Mouse (Mus musculus) midbrain, postnatal 0 days (tissue): ENCODE measurements at regions not wholly inside any gene's neighbourhood (a gene's known extent, or its start where the extent isn't known, plus 50 kb on each side); places are given as distances from the start of the nearest gene placed in this dataset.

ENCODE experiments used
- ATAC-seq: fragments of 200-750 bp; cut with Nextera tagmentation; 2 replicates; pipeline ENCODE4 v1.8.0; 2017; ENCODE audit warnings: moderate number of reproducible peaks, mild to moderate bottlenecking, moderate TSS enrichment, moderate library complexity; ENCODE audit not compliant: low FRiP score
- DNase-seq: peaks from one replicate; pipeline ENCODE4 v3.0.0-alpha.2; 2015; ENCODE audit warnings: low spot score
- H3K27ac ChIP-seq: fragments of 300-500 bp; sonication (generic); 2 replicates; pipeline ENCODE4 v1.5.1; 2014; ENCODE audit warnings: low read depth, mild to moderate bottlenecking, low read length, mixed read lengths
- H3K27me3 ChIP-seq: fragments of 300-500 bp; sonication (generic); 2 replicates; pipeline ENCODE4 v1.6.1; 2014; ENCODE audit warnings: low read length, control low read depth, mixed read lengths; ENCODE audit not compliant: insufficient read depth
- H3K36me3 ChIP-seq: fragments of 300-500 bp; sonication (generic); 2 replicates; pipeline ENCODE4 v1.6.1; 2014; ENCODE audit warnings: low read length, control low read depth, mixed read lengths; ENCODE audit not compliant: insufficient read depth
- H3K4me1 ChIP-seq: fragments of 300-500 bp; sonication (generic); 2 replicates; pipeline ENCODE4 v1.6.1; 2014; ENCODE audit warnings: mild to moderate bottlenecking, control low read depth, antibody characterized with exemption, low read length, mixed read lengths; ENCODE audit not compliant: insufficient read depth
- H3K4me2 ChIP-seq: fragments of 300-500 bp; sonication (generic); 2 replicates; pipeline ENCODE4 v1.6.1; 2014; ENCODE audit warnings: low read depth, mild to moderate bottlenecking, low read length, mixed read lengths; ENCODE audit not compliant: poor library complexity, severe bottlenecking
- H3K4me3 ChIP-seq: fragments of 300-500 bp; sonication (generic); 2 replicates; pipeline ENCODE4 v1.5.1; 2014; ENCODE audit warnings: low read depth, mild to moderate bottlenecking, low read length, moderate library complexity
- H3K9ac ChIP-seq: fragments of 300-500 bp; sonication (generic); replicated peaks from 2 replicates; pipeline ENCODE4 v1.6.1; 2014; ENCODE audit warnings: mild to moderate bottlenecking, low read length, moderate library complexity, mixed read lengths; ENCODE audit not compliant: poor library complexity, severe bottlenecking
- H3K9me3 ChIP-seq: fragments of 300-500 bp; sonication (generic); 2 replicates; pipeline ENCODE4 v1.6.1; 2016; ENCODE audit warnings: low read length, control low read depth
- CTCF ChIP-seq: IDR thresholded peaks from 2 replicates; pipeline ENCODE4 v1.5.1; 2016; ENCODE audit warnings: antibody characterized with exemption, mild to moderate bottlenecking
- WGBS: fragments of 180-500 bp; shearing (Covaris S2); extraction: QIAGEN DNeasy Blood & Tissue Kit; methylation state at CpG from one replicate; pipeline ENCODE4 v1.1.7; 2014; 5-methylcytosine and 5-hydroxymethylcytosine counted together

DNA sequence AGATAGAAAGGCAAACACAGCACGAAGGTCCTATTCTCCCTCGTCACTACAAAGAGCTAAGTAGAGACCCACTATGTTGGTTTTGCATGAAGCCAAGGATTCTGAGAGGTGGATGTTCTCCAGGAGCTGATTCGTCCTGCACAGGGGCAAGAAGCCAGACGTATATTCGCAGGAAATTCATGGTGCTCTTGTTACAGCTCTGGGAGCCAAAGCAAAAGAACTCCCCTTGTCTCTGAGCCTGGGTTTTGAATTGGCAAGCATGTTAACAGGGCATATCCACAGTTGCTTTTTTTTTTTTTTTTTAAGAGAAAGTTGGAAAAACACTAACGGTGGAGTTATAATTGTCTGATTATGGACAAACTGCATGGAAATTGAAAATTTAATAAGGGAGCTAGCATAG is 191.7 kb upstream of the Prickle1 start:
- ATAC-seq: no peak
- Histone ChIP-seq H3K27ac (no peak overlapping the region), H3K4me1 (no peaks in the 10 kb centered on the region), H3K36me3 (no peaks in the 10 kb centered on the region), H3K4me3 (no peak overlapping the region), H3K9me3 (no peaks in the 10 kb centered on the region), H3K9ac (no peak overlapping the region), H3K27me3 (no peaks in the 10 kb centered on the region), H3K4me2 (no peak overlapping the region)
- WGBS: 91% methylated on average over 6 of the region's 6 CpGs
- TF ChIP-seq CTCF: no peak
- DNase-seq: no peak

DNA sequence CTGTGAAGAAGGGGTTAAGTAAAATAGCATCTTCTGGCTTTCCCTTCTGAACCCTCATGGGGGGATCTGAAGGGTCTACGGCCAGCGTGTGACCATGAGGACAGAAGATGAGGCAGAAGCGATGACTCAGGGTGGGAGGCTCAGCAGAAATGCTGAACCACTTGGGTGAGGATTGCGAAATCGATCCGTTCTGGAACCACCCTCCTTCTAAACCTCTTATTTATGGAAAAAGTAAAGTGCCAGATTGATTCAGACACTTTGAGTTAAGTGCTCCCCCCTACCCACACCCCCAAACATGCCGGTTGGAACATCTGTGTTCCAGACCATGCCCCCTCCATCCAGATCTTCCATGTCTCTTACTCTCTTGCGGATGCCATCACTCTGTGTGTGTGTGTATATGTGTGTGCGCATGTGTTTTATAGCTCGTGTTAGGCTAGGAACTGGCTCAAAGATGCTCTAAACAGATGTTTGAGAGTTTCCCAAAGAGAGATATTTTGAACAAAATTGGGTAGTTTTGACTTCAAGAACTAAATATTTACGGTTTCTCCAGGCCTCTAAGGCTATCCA is 190.2 kb upstream of the Prickle1 start:
- H3K27ac ChIP-seq: no peak overlapping the region
- no peak for TF ChIP-seq CTCF
- DNase-seq (no peak), ATAC-seq (no peak)
- no peaks in the 10 kb centered on the region for H3K27me3 ChIP-seq
- no peaks in the 10 kb centered on the region for H3K36me3 ChIP-seq
- H3K4me1 ChIP-seq: no peaks in the 10 kb centered on the region
- no peak overlapping the region for H3K4me3 ChIP-seq
- H3K4me2 ChIP-seq: no peak overlapping the region
- H3K9ac ChIP-seq: no peak overlapping the region
- 94% methylated on average over 11 of the region's 11 CpGs for WGBS
- no peaks in the 10 kb centered on the region for H3K9me3 ChIP-seq

DNA sequence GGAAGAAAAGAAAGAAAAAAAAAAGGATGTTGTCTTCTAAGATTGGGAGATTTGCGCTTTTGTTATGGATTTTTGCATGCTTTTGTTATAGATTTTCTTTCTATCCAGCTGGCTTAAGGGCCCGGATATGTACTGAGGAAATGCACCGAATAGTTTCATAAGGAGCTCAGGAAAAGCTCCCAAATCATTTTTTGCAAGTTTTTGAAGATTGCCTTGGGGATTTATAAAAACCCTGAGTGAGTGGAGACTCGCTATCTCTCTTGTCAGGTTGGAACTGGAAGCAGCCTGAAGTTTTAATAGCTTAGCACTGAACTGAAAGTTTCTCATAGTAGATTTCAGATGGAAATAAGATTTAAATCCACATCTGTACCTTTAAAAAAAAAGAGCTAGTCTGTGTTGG is 188.0 kb upstream of the Prickle1 start:
- ATAC-seq (no peak), DNase-seq (no peak)
- H3K36me3 ChIP-seq: no peaks in the 10 kb centered on the region
- no peaks in the 10 kb centered on the region for H3K9me3 ChIP-seq
- no peak overlapping the region for H3K4me3 ChIP-seq
- no peaks in the 10 kb centered on the region for H3K4me1 ChIP-seq
- WGBS: 69% methylated on average over 4 of the region's 4 CpGs
- no peak for TF ChIP-seq CTCF
- H3K4me2 ChIP-seq: no peak overlapping the region
- no peak overlapping the region for H3K27ac ChIP-seq
- H3K9ac ChIP-seq: no peak overlapping the region
- H3K27me3 ChIP-seq: no peaks in the 10 kb centered on the region

DNA sequence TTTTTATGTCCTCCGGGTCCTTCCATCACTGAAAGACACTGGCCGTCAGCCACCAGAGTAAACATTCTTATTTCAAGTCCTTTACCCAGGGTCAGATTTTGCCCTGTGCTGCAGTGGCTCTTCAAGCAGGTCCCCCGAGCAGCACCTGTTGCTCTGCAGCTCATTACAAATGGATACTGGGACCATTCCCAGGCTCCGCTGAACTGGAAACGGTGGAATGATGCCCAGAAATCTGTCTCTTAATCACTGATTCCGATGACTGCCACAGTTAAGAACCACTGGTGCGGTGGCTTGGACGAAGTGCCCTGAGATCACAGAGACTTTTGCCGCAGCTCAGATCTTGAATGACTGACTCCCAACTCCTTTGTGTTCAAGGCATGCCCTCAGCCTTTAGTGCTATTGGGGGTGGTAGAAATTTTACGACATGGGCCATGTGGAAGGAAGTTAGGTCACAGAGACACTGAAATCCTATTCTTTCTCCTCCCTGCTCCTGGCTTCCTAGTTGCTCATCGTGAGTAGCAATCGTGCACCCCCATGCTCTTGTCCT is 179.6 kb upstream of the Prickle1 start:
- H3K9ac ChIP-seq: no peak overlapping the region
- ATAC-seq: no peak
- H3K4me1 ChIP-seq: no peaks in the 10 kb centered on the region
- H3K4me3 ChIP-seq: no peak overlapping the region
- 59% methylated on average over 12 of the region's 12 CpGs for WGBS
- TF ChIP-seq CTCF: no peak
- no peak overlapping the region for H3K4me2 ChIP-seq
- no peaks in the 10 kb centered on the region for H3K27me3 ChIP-seq
- peak; percentile 91 for DNase-seq
- no peaks in the 10 kb centered on the region for H3K9me3 ChIP-seq
- no peak overlapping the region for H3K27ac ChIP-seq
- H3K36me3 ChIP-seq: no peaks in the 10 kb centered on the region

DNA sequence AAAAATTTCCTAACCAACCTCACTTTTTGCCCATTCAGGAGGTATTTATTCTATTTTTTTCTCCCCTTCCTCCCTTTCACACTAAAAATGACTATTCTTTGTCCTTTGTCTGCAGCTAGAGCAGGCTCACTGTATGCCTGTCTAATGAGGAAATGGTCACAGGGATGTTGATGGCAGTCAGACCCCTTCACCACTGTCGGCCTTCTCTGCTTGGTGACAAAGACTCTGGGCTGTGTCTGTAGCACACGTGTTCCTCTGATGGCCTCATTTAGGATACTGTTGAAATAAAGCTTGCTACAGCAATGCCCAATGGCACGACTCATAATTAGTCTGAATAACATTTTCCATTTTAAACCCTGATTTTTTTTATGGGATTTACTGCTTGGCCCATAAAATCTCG is 178.6 kb upstream of the Prickle1 start:
- Histone ChIP-seq H3K9ac (no peak overlapping the region), H3K4me1 (no peaks in the 10 kb centered on the region), H3K4me3 (no peak overlapping the region), H3K27ac (no peak overlapping the region), H3K27me3 (no peaks in the 10 kb centered on the region), H3K9me3 (no peaks in the 10 kb centered on the region), H3K36me3 (no peaks in the 10 kb centered on the region), H3K4me2 (no peak overlapping the region)
- DNase-seq (no peak), ATAC-seq (no peak)
- no peak for TF ChIP-seq CTCF
- WGBS: 63% methylated on average over 4 of the region's 4 CpGs

DNA sequence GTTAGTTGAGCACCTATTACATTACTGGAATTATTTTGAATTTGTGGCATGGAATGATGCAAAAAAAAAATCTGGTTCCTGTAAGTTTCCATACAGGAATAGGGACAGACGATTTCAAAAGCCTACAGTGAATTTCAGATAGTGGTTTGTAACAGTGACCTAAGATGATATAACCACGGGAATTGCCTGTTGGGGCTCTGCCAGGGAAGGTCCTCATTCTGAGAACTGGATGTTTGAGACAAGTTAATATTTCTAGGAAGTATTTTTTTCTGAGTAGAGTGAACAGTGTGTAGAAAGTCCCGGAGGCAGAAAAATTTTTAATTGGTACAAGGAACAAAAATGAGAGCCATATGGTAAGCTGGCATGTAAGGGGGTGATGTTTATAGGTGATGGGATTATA is 171.3 kb upstream of the Prickle1 start:
- Histone ChIP-seq H3K4me1 (no peaks in the 10 kb centered on the region), H3K9me3 (no peaks in the 10 kb centered on the region), H3K27ac (no peak overlapping the region), H3K36me3 (no peaks in the 10 kb centered on the region), H3K4me3 (no peak overlapping the region), H3K4me2 (no peak overlapping the region), H3K9ac (no peak overlapping the region), H3K27me3 (no peaks in the 10 kb centered on the region)
- WGBS: 81% methylated on average over 3 of the region's 3 CpGs
- no peak for TF ChIP-seq CTCF
- no peak for DNase-seq
- no peak for ATAC-seq
